ENCODE assay signal across 13 mouse cellular contexts in the genomic region with DNA sequence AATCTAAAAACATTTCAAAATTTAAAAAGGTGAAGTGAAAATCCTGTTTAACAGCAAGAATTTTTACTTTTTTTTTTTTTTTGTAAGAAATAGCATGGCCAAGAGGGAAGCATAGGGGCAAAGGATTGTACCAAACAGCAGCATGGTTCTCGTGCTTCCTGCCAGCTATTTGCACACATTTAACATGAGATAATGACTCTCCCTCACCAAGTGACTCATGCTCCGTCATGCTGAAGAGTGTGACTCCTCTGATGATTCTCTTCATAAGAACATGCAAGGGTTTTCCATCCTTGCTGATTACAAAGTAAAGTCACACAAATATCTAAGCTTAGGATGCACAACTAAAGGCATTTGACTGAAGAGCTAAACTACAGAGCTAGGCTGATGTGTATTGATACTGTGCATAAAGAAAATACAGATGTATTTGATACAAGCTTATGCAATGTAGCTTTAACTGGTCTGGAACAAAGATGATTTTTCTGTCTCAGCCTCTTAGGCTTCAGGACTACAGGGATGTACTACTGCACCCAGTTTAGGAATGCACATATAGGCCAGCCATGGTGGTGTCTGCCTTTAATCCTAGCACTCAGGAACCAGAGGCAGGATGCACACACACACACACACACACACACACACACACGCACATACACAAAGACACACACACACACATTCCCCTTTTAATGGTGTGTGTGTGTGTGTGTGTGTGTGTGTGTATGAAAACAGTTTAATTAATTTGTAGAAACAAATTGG. TPM values are rescaled to one million over a fixed set of nuclear protein-coding genes. Genes with fewer than 3 reads are reported as not detected.
A peak's percentile ranks its signal among the peaks of the same experiment; 100 is the strongest.
DNase-seq lines count a peak whose midpoint lies in the region; ATAC-seq and TF ChIP-seq lines count a peak whose summit lies in the region.
"Had no signal": no experiment of that assay in that cellular context is flagged by ENCODE, and none has a peak within 500 bp of the region (broad histone marks: within the 10 kb centered on the region; RNA-seq: fewer than 3 reads in every experiment).

No protein-coding gene starts in this region.

- H3K9me3 ChIP-seq in forebrain, postnatal 0 days (ENCODE audit: low read length), result no peaks in the 10 kb centered on the region
- no peaks in the 10 kb centered on the region for H3K9me3 ChIP-seq in forebrain, embryonic 10.5 days
- no peaks in the 10 kb centered on the region for H3K9me3 ChIP-seq in hindbrain, embryonic 12.5 days (replicated peaks)
- H3K9me3 ChIP-seq: heart, embryonic 15.5 days; midbrain, embryonic 12.5 days; stomach, embryonic 15.5 days had no signal

- H3K27me3 ChIP-seq in forebrain, postnatal 0 days (ENCODE audit: insufficient read depth, low read length), result no peaks in the 10 kb centered on the region
- no peaks in the 10 kb centered on the region for H3K27me3 ChIP-seq in forebrain, embryonic 10.5 days (ENCODE audit: poor library complexity, severe bottlenecking)
- H3K27me3 ChIP-seq in splenic B cell, adult 2 months (ENCODE audit: control insufficient read depth, insufficient read depth, low read length, poor library complexity, severe bottlenecking), result no peaks in the 10 kb centered on the region
- no peaks in the 10 kb centered on the region for H3K27me3 ChIP-seq in hindbrain, embryonic 12.5 days
- H3K27me3 ChIP-seq: heart, embryonic 15.5 days; midbrain, embryonic 12.5 days; stomach, embryonic 15.5 days had no signal

- no peaks in the 10 kb centered on the region for H3K4me1 ChIP-seq in forebrain, postnatal 0 days (ENCODE audit: insufficient read depth)
- H3K4me1 ChIP-seq in forebrain, embryonic 10.5 days, result no peaks in the 10 kb centered on the region
- no peaks in the 10 kb centered on the region for H3K4me1 ChIP-seq in hindbrain, embryonic 12.5 days
- H3K4me1 ChIP-seq: midbrain, embryonic 12.5 days; stomach, embryonic 15.5 days had no signal

- peak; percentile 3 for DNase-seq in forebrain, postnatal 0 days
- no peak for DNase-seq in forebrain, embryonic 10.5 days (ENCODE audit: extremely low spot score, low spot score)
- DNase-seq in spleen, postnatal 36 days (ENCODE audit: low spot score in 2 of 2), result peak; percentile 24 to 29
- no peak for DNase-seq in spleen, adult 12 weeks (ENCODE audit: low spot score)
- DNase-seq in induced T-regulatory cell, adult 2 months (ENCODE audit: low read depth), result peak; percentile 83
- peak; percentile 53 for DNase-seq in splenic B cell, adult 2 months (ENCODE audit: low read depth, low spot score)
- DNase-seq in urinary bladder, postnatal 14 days (ENCODE audit: low spot score), result no peak
- DNase-seq: gastrocnemius, postnatal 14 days; lung, adult 18-20 months had no signal

- H3K27ac ChIP-seq in forebrain, postnatal 0 days (ENCODE audit: low read depth, low read length), result no peak overlapping the region
- no peak overlapping the region for H3K27ac ChIP-seq in forebrain, embryonic 10.5 days
- H3K27ac ChIP-seq in hindbrain, embryonic 12.5 days, result no peak overlapping the region
- H3K27ac ChIP-seq: heart, embryonic 15.5 days; midbrain, embryonic 12.5 days; stomach, embryonic 15.5 days had no signal

- WGBS in forebrain, postnatal 0 days, result 70% methylated on average over 3 of the region's 3 CpGs
- WGBS in forebrain, embryonic 10.5 days, result 85% methylated on average over 3 of the region's 3 CpGs
- WGBS in hindbrain, embryonic 12.5 days, result 76% methylated on average over 3 of the region's 3 CpGs

- TF ChIP-seq CTCF in forebrain, postnatal 0 days (IDR thresholded peaks at IDR 0.05; ENCODE audit: low read depth), result no peak

- H3K4me2 ChIP-seq in forebrain, postnatal 0 days (ENCODE audit: low read depth), result no peak overlapping the region
- no peak overlapping the region for H3K4me2 ChIP-seq in hindbrain, embryonic 12.5 days (replicated peaks)
- H3K4me2 ChIP-seq: heart, embryonic 15.5 days; midbrain, embryonic 12.5 days; stomach, embryonic 15.5 days had no signal

- H3K9ac ChIP-seq in forebrain, postnatal 0 days, result no peak overlapping the region
- H3K9ac ChIP-seq in hindbrain, embryonic 12.5 days, result no peak overlapping the region
- H3K9ac ChIP-seq: heart, embryonic 15.5 days; midbrain, embryonic 12.5 days; stomach, embryonic 15.5 days had no signal

- H3K4me3 ChIP-seq in forebrain, postnatal 0 days (ENCODE audit: low read depth, low read length), result no peak overlapping the region
- H3K4me3 ChIP-seq in forebrain, embryonic 10.5 days, result no peak overlapping the region
- H3K4me3 ChIP-seq in hindbrain, embryonic 12.5 days, result no peak overlapping the region
- H3K4me3 ChIP-seq: heart, embryonic 15.5 days; midbrain, embryonic 12.5 days; stomach, embryonic 15.5 days had no signal

- H3K36me3 ChIP-seq in forebrain, postnatal 0 days (ENCODE audit: insufficient read depth), result no peaks in the 10 kb centered on the region
- no peaks in the 10 kb centered on the region for H3K36me3 ChIP-seq in forebrain, embryonic 10.5 days (replicated peaks)
- H3K36me3 ChIP-seq in splenic B cell, adult 2 months (ENCODE audit: control insufficient read depth, insufficient read depth, low read length, poor library complexity, severe bottlenecking), result no peaks in the 10 kb centered on the region
- H3K36me3 ChIP-seq in hindbrain, embryonic 12.5 days, result no peaks in the 10 kb centered on the region
- H3K36me3 ChIP-seq: heart, embryonic 15.5 days; midbrain, embryonic 12.5 days; stomach, embryonic 15.5 days had no signal

- ATAC-seq in forebrain, postnatal 0 days, result peak; percentile 34; the same call in 1 of the 2 replicates
- ATAC-seq in hindbrain, embryonic 12.5 days (ENCODE audit: low FRiP score), result no peak

RNA-seq across cellular contexts. Expression of a gene that starts 1.6 kb away (rescaled TPM):
- 0.05 TPM in 1 of 2 replicates, not detected in the other for total RNA-seq in forebrain, postnatal 0 days (2014; rRNA removed)
- not detected in 2 replicates for polyA plus RNA-seq in forebrain, postnatal 0 days (2015; fragmentation: Nextera tagmentation; extraction: Ambion mirVana)
- not detected in 2 replicates for polyA plus RNA-seq in forebrain, embryonic 10.5 days (2016; fragmentation: Nextera tagmentation; extraction: Ambion mirVana)
- not detected in 2 replicates for polyA plus RNA-seq in hindbrain, embryonic 12.5 days (2016; fragmentation: Nextera tagmentation; extraction: Ambion mirVana)
- polyA plus RNA-seq: midbrain, embryonic 12.5 days had no signal

Comparison
In these comparisons a context has a peak if more than half of its experiments do, and no peak if none do; other contexts are left out.
1. DNase-seq: peak in forebrain, postnatal 0 days (single experiment), spleen, postnatal 36 days (2 of 2), induced T-regulatory cell, adult 2 months (single experiment) and splenic B cell, adult 2 months (single experiment); none in forebrain, embryonic 10.5 days (single experiment), spleen, adult 12 weeks (single experiment) and urinary bladder, postnatal 14 days (single experiment).